Mouse (Mus musculus): Measurements from ENCODE around the gene Nt5m.

The Nt5m gene

GRCm38 (mm10) chr11:59902045-59902726 is 62.9 kb downstream of the Nt5m start:
- DNase-seq (ENCODE audit: low spot score) = no peak

- no peak for DNase-seq (ENCODE audit: low spot score)
Observed at GRCm38 (mm10) chr11:59906521-59907123, 67.4 kb downstream of the Nt5m start.

GRCm38 (mm10) chr11:59908446-59908845 is 69.2 kb downstream of the Nt5m start:
- no peak for DNase-seq (ENCODE audit: low spot score)

GRCm38 (mm10) chr11:59910586-59910985 is 71.3 kb downstream of the Nt5m start:
- DNase-seq (ENCODE audit: low spot score) = no peak

GRCm38 (mm10) chr11:59911523-59911922 is 72.3 kb downstream of the Nt5m start:
- DNase-seq (ENCODE audit: low spot score) = no peak

GRCm38 (mm10) chr11:59913702-59914101 is 74.5 kb downstream of the Nt5m start:
- DNase-seq (ENCODE audit: low spot score) = no peak

GRCm38 (mm10) chr11:59918014-59918413 is 78.8 kb downstream of the Nt5m start:
- no peak for DNase-seq (ENCODE audit: low spot score)

GRCm38 (mm10) chr11:59919401-59919800 is 80.2 kb downstream of the Nt5m start:
- peak; percentile 48 for DNase-seq (ENCODE audit: low spot score)

- no peak for DNase-seq (ENCODE audit: low spot score)
Observed at GRCm38 (mm10) chr11:59920331-59920730, 81.1 kb downstream of the Nt5m start.

- peak; percentile 73 for DNase-seq (ENCODE audit: low spot score)
Observed at GRCm38 (mm10) chr11:59921265-59921664, 82.0 kb downstream of the Nt5m start.

- DNase-seq (ENCODE audit: low spot score) = no peak
Observed at GRCm38 (mm10) chr11:59930031-59930430, 90.8 kb downstream of the Nt5m start.
